Mouse (Mus musculus) midbrain, embryonic 16.5 days (tissue): ENCODE measurements around the gene Clstn1. TPM values are rescaled to one million over a fixed set of nuclear protein-coding genes. Genes with fewer than 3 reads are reported as not detected.

ENCODE experiments used
- ATAC-seq: fragments of 200-750 bp; cut with Nextera tagmentation; 2 replicates; pipeline ENCODE4 v1.8.0; 2017; ENCODE audit warnings: moderate TSS enrichment
- H3K27ac ChIP-seq: fragments of 300-500 bp; sonication (generic); 2 replicates; pipeline ENCODE4 v1.5.1; 2014; ENCODE audit warnings: mild to moderate bottlenecking, low read length, mixed read lengths
- H3K27me3 ChIP-seq: fragments of 300-500 bp; sonication (generic); 2 replicates; pipeline ENCODE4 v1.6.1; 2014; ENCODE audit warnings: low read depth, low read length, mixed read lengths; ENCODE audit not compliant: control insufficient read depth, insufficient read depth
- H3K36me3 ChIP-seq: fragments of 300-500 bp; sonication (generic); 2 replicates; pipeline ENCODE4 v1.6.1; 2014; ENCODE audit warnings: mild to moderate bottlenecking, low read length, moderate library complexity, mixed read lengths; ENCODE audit not compliant: control insufficient read depth, insufficient read depth
- H3K4me1 ChIP-seq: fragments of 300-500 bp; sonication (generic); 2 replicates; pipeline ENCODE4 v1.6.1; 2014; ENCODE audit warnings: mild to moderate bottlenecking, low read length, mixed read lengths; ENCODE audit not compliant: control insufficient read depth, insufficient read depth
- H3K4me2 ChIP-seq: fragments of 300-500 bp; sonication (generic); 2 replicates; pipeline ENCODE4 v1.6.1; 2014; ENCODE audit warnings: mild to moderate bottlenecking, low read length, mixed read lengths
- H3K4me3 ChIP-seq: fragments of 300-500 bp; sonication (generic); 2 replicates; pipeline ENCODE4 v1.5.1; 2014; ENCODE audit warnings: low read depth, mild to moderate bottlenecking, low read length, moderate library complexity, mixed read lengths
- H3K9ac ChIP-seq: fragments of 300-500 bp; sonication (generic); 2 replicates; pipeline ENCODE4 v1.6.1; 2014; ENCODE audit warnings: low read depth, low read length, mixed read lengths
- H3K9me3 ChIP-seq: fragments of 300-500 bp; sonication (generic); replicated peaks from 2 replicates; pipeline ENCODE4 v1.6.1; 2014; ENCODE audit warnings: mild to moderate bottlenecking, low read length, mixed read lengths; ENCODE audit not compliant: control insufficient read depth, poor library complexity, severe bottlenecking
- WGBS: fragments of 180-500 bp; shearing (Covaris S2); extraction: QIAGEN DNeasy Blood & Tissue Kit; methylation state at CpG from one replicate; pipeline ENCODE4 v1.1.7; 2014; 5-methylcytosine and 5-hydroxymethylcytosine counted together
- microRNA-seq: library from miRNA; unstranded; fragments of <30 nt; microRNA quantifications from one replicate; pipeline ENCODE4, GENCODE M21; 2017
- polyA plus RNA-seq: library from polyadenylated mRNA; unstranded; fragments of >200 nt; fragmentation: Nextera tagmentation; extraction: Ambion mirVana; gene quantifications from 2 replicates; pipeline ENCODE4 v1.2.1, GENCODE M21; 2015

Clstn1 gene
- polyA plus RNA-seq, 1 experiment from 2014 or later: 80.2 TPM

DNA sequence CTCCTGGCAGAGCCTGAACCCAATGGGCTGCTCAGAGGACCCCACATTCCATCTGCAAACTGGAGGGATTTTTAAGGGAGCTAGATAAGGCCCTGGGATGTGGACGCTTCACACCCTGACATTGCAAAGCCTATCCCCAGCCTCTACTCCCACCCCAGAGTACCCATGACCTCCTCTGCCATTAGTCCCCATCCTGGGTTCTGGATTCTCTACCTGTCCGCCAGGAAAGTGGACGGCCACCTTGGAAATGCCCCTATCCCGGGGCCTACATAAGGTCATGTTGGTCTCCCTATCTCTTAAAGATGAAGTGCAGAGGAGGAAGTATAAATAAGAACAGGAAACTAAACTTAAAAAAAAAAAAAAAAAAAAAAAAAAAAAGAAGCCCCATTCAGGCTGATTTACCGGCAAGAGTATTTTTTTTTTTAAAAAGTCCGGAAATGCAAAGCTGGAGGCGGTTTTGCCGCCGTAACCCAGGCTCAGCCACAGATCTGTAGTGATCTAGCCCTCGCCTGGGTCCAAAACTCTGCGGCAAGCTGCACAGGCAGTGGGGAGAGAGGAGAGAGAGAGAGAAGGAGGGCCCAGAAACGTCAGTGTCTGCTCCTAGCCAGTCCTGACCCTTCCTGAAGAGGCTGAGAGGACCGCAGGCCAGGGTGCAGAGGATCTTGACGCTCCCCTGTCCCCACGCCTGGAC is 111.4 kb downstream of the Clstn1 start:
- Histone ChIP-seq H3K36me3 (no peaks in the 10 kb centered on the region), H3K4me2 (peak overlapping the region; percentile 64), H3K4me1 (peaks cover 4% of the 10 kb centered on the region; the same call in 1 of the 2 replicates), H3K27ac (no peak overlapping the region), H3K9ac (peak overlapping the region; percentile 43), H3K4me3 (peak overlapping the region; percentile 37), H3K9me3 (no peaks in the 10 kb centered on the region), H3K27me3 (peaks cover 8% of the 10 kb centered on the region)
- WGBS: 23% methylated on average over 15 of the region's 15 CpGs
- no peak for ATAC-seq

DNA sequence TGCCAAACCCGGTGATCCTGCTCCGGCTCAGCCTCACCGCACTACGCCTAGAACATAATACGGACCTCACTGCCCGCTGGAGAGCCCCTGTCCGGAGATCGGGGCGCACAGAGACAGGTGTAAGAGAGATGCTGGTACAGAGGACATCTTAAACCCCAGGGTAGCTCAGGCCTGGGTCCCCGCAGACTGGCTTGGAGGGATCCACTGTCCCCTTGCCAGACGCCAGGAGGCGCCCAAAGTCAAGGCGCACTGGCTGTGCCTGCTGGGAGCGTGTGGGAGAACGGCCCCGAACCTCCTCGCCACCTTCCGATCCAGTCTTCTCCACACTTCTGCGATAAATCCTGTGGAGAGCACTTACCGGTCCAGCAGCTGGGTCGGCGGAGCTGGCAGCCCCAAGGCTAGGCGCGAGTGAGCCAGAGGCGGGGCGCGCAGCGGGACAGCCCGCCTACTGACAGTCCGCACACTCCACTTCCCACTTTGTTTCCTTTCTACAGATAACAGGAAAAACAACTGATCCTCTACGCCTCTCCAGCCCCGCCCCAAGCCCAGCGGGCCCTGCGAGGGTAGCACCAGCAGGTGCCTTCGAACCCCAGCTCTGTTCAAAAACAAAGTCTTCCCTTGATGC is 112.0 kb downstream of the Clstn1 start:
- Histone ChIP-seq H3K9ac (peak overlapping the region; percentile 43), H3K27ac (no peak overlapping the region), H3K4me3 (peak overlapping the region; percentile 37), H3K4me2 (peak overlapping the region; percentile 64), H3K36me3 (no peaks in the 10 kb centered on the region), H3K4me1 (peaks cover 4% of the 10 kb centered on the region; the same call in 1 of the 2 replicates), H3K9me3 (no peaks in the 10 kb centered on the region), H3K27me3 (peaks cover 8% of the 10 kb centered on the region)
- under 1% methylated on average over 35 of the region's 35 CpGs for WGBS
- ATAC-seq: peak; percentile 62; the same call in 1 of the 2 replicates

Small RNA genes lying within 50 kb of the gene (microRNA-seq; reads per million reads assigned to microRNA genes)
- gene Mir5616: 2.1 reads per million, percentile 6 among the genes with 10 or more reads in this experiment
- gene Mir7023: not detected

Other genes starting within 250 kb of the Clstn1 start
- 54.1 and 57.9 TPM in 2 replicates for gene Ube4b, start 159.7 kb upstream of the Clstn1 start, polyA plus RNA-seq
- 0.43 TPM in 1 of 2 replicates, not detected in the other for gene Rbp7, start 131.5 kb upstream of the Clstn1 start, polyA plus RNA-seq
- not detected in 2 replicates for gene Tmem274, start 109.1 kb upstream of the Clstn1 start, polyA plus RNA-seq
- gene Nmnat1, start 101.3 kb upstream of the Clstn1 start, polyA plus RNA-seq: 5.9 and 8.1 TPM in 2 replicates
- 39.8 and 43.1 TPM in 2 replicates for gene Lzic, start 101.2 kb upstream of the Clstn1 start, polyA plus RNA-seq
- gene Ctnnbip1, start 68.2 kb upstream of the Clstn1 start, polyA plus RNA-seq: 111 TPM in 2 replicates
- gene Pik3cd, start 116.1 kb downstream of the Clstn1 start, polyA plus RNA-seq: 13.9 and 15.7 TPM in 2 replicates
- 46.3 and 47.8 TPM in 2 replicates for gene Tmem201, start 151.6 kb downstream of the Clstn1 start, polyA plus RNA-seq
- gene Slc25a33, start 187.8 kb downstream of the Clstn1 start, polyA plus RNA-seq: 28.8 and 29.1 TPM in 2 replicates